Mouse (Mus musculus): Measurements from ENCODE around the gene Cnot2. TPM values are rescaled to one million over a fixed set of nuclear protein-coding genes. Genes with fewer than 3 reads are reported as not detected.

The Cnot2 gene
- polyA plus RNA-seq, 1 experiment from 2014 or later: 82.5 TPM

Small RNAs within 50 kb of the gene (microRNA-seq; reads per million reads assigned to microRNA genes)
- not detected for gene Gm25190

Other genes starting within 250 kb of the Cnot2 start
- 5.0 and 8.0 TPM in 2 replicates for gene Kcnmb4, start 107.6 kb downstream of the Cnot2 start, polyA plus RNA-seq (2016; fragmentation: Nextera tagmentation; extraction: Ambion mirVana)

Data from heart, embryonic 10.5 days (tissue).